Mouse (Mus musculus): ENCODE measurements at regions not wholly inside any gene's neighbourhood (a gene's known extent, or its start where the extent isn't known, plus 50 kb on each side); places are given as distances from the start of the nearest gene placed in this dataset.
A peak's percentile ranks its signal among the peaks of the same experiment; 100 is the strongest.

- no peak for DNase-seq (ENCODE audit: low spot score)
Measured at GRCm38 (mm10) chr14:70839126-70839525, 239.5 kb upstream of the Fam160b2 start.

- peak; percentile 24 for DNase-seq (ENCODE audit: low spot score)
Measured at GRCm38 (mm10) chr14:70837528-70837927, 237.9 kb upstream of the Fam160b2 start.

GRCm38 (mm10) chr14:70833238-70833637 lies 233.6 kb upstream of the Fam160b2 start:
- DNase-seq (ENCODE audit: low spot score) = no peak

- DNase-seq (ENCODE audit: low spot score) = no peak
Measured at GRCm38 (mm10) chr14:70832462-70833212, 233.0 kb upstream of the Fam160b2 start.

GRCm38 (mm10) chr14:70832042-70832441 lies 232.4 kb upstream of the Fam160b2 start:
- peak; percentile 27 for DNase-seq (ENCODE audit: low spot score)

Measured in retina, embryonic 14.5 days (tissue).